Mouse (Mus musculus) cerebellum, adult 11 months (tissue): ENCODE results near the gene Klf3.

Experiments
- DNase-seq: peaks from one replicate; pipeline ENCODE4 v3.0.0; 2022

Klf3 gene

GRCm38 (mm10) chr5:64810860-64811499, 7.8 kb downstream of the Klf3 start:
- no peak for DNase-seq

DNA sequence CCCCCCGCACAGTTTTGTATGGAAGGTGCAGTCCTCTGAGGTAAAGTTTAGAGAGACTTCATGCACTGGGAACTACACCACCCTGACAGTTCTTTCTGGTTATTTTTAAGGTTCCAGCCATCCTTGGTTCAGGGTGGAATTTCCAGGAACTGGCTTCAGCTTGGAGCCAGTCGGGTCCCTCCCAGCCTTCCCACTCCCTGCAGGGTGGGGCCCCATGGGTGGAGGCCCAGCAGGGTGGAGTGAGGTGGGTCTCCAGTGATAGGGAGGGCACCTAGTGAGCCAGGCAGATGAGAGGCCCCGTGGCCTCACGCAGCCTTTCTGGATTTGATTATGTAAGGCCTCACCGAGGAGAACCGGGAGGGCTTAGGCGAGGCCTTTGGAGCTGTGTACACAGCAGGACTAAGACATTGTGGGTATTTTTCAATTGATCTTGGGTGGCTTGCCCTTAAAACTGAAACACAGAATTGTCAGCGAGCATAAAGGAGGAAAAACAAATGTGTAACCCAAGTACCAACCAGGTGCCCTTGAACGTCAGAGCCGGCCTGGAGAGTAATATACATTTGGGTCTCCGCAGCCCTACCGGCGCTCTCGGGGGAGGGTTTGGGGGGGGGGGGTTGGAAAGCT, 8.4 kb downstream of the Klf3 start:
- DNase-seq = no peak

DNA sequence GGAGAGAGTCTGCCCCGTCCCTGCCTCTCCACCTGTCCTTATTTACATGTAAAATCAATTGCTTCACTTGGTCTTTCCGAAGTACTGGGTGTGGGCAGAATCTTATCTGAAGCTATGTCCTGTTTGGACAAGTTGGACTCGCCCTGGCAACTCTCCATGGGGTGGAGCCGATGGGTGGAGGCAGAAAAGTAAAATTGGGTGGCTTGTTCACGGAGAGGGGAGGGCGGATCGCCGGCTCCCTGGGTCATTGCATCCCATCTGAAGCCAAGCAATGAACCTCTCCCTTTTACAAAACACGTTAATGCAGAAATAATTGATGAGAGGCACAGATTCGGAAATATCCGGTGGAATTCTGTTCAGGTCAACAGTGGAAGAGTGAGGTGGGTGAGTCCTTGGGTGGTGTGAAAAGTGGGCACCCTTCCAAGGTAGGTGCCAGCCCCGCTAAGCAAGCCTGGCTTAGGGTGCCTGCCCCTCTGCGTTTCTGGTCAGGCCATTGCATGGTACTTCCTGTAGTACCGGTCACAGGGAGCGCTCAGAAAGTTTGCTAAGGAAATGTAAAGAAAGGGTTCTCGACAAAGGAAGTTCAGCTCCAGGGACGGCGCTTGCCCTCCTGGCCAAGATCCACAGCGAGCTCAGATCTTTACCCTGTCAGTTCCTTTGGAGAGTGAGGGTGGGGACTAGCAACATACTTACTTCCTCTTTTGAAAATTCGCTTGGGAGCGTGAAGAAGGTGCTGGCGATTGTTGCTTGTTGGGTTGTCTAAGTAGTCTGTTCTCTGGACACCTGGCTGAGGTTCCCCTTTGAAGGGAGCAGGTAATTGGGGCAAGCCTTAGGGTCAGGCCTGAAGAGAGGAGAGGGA, 9.2 kb downstream of the Klf3 start:
- DNase-seq = no peak

DNA sequence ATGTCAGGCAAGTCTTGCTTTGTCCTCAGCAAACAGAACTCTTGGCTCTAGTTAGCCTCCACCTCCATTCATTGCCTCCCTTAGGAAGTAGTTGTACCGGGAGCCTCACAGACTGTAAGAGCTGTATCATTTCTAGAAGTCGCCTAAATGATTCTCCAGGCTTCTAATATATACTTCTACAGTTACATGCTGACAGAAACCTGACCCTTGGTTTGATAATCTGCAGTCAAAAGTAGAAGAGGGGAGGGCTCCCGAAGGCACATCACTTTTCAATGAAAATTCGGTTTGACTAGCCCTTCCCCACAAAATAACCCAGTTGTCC, 9.8 kb downstream of the Klf3 start:
- no peak for DNase-seq

GRCm38 (mm10) chr5:64813361-64813760, 10.2 kb downstream of the Klf3 start:
- peak; percentile 68 for DNase-seq

DNA sequence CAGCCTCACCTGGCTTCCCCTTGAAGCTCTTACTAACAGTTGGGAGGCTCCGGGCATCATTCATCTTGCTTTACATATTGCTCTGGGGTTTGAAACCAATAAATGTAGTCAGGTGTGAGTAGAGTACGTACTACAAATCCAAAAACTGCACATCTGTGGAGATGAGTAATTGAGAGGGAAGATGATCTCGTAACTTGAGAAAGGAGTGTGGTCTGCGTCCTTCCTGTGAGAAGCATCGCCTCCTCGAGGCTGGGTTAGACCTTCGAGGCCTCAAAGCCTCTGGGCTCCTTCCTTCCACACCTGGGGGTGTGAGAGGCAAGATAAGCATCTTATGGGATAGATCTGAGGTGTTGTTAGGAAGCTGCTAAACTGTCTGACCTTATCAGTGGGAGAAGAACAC, 11.2 kb downstream of the Klf3 start:
- DNase-seq = no peak

DNA sequence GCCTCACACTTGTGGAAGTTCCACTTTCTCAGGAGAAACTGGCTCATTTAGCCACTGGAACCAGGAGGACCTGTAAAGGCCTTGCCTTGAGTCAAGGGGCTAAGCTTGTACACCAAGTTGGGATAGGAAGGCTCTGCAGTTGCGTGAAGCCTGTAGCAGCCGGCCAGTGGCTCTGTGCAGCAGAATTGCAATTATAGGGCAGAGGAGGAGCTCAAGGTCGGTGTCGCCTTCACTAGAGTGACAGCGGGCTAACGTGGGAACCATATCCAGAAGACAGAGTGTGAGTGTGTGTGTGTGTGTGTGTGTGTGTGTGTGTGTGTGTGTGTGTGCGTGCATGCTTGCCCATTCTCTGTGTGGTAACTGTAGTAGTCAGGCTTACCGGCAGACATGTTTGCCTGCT, 12.4 kb downstream of the Klf3 start:
- DNase-seq = no peak

- DNase-seq = no peak
Measured at GRCm38 (mm10) chr5:64816290-64816973, 13.2 kb downstream of the Klf3 start.

GRCm38 (mm10) chr5:64816974-64817296, 13.7 kb downstream of the Klf3 start:
- no peak for DNase-seq

- no peak for DNase-seq
Measured at GRCm38 (mm10) chr5:64819390-64819789, 16.2 kb downstream of the Klf3 start.

GRCm38 (mm10) chr5:64820138-64820537, 16.9 kb downstream of the Klf3 start:
- DNase-seq = no peak

DNA sequence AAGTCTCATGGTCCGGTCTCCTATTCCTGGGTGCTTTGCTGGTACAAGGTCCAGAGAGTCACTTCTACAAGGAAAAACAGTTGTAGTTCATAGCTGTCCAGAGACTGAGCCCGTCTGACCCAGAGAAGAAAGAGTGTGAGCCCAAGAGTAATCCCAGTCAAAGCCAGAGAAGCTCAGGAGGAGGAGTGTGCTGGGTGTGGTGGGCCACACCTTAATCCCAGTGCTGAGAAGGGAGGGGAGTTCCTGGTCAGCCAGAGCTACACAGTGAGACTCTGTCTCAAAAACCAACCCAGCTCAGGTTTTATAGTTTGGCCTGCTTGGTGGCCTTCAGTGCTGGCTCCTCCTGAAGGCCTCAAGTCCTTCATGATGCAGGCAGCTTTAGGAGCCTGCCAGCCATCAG, 18.1 kb downstream of the Klf3 start:
- DNase-seq = no peak

- DNase-seq = no peak
Measured at GRCm38 (mm10) chr5:64821964-64822363, 18.8 kb downstream of the Klf3 start.

GRCm38 (mm10) chr5:64823431-64823830, 20.2 kb downstream of the Klf3 start:
- DNase-seq = no peak

DNA sequence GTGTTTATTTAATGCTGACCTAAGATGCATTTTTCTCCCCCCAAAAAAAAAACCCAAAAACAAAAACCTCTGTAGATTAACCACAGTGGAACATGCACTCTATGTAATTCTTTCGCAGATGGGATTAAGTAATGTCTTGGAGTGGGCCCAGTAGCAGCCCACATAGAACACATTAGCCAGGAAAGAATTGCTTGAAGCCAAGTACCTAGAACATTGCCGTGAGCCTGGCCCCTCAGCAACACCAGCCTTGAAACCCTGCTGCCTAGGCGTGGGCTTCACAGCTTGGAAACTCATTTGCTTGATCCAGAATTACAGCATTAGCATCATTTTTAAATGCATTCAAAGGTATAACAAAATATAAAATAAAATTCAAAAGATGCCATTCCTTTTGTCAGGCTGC, 21.6 kb downstream of the Klf3 start:
- no peak for DNase-seq

DNA sequence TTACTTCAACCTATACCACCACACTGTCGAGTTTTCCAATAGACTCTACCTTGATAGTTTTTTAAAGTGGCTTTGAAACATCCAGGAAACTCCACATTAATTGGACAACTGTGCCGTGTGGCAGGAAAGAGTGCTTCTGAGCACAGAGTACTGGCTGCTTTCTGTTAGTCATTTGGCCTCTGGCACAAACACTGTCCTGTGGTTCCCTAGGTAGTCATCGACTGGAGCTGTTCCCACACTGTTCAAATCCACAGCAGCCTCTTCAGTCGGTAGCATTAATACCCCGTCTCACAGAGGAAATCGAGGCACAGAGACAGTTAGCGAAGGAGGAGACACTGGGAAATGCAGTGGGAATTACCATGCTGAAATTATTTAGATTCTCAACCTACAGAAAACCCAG, 22.3 kb downstream of the Klf3 start:
- DNase-seq = no peak

DNA sequence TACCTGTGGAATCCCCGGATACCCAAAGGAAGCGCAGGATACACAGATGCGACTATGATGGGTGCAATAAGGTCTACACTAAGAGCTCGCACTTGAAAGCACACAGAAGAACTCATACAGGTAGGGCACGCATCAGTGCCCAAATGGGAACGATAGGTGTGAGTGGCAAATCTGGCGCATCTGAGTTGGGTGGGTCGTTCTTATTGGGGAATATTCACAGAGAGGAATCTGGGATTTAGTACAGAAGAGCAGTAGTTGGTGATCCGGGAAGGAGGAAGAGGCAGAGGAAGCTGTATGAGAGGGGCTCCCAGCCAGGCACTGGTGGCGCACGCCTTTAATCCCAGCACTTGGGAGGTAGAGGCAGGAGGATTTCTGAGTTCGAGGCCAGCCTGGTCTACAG, 24.0 kb downstream of the Klf3 start:
- no peak for DNase-seq

DNA sequence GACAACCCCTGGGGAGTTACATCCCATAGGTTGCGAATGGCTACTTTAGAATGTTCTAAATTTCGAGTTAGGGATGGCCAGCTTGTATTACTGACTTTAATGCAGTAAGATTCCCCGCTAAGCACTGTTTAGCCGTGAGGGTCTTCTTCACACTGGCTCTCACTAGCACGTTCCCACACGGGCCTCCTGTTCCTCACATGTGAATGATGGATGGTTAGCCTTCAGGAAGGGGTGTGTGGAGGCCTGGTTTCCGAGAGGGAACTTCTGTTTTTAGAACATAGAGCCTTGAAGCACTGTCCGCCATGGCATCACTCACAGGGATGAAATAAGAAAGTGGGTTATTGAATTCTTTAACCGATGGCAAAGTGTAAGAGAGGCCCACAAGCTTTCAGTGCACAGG, 25.1 kb downstream of the Klf3 start:
- DNase-seq = no peak

DNA sequence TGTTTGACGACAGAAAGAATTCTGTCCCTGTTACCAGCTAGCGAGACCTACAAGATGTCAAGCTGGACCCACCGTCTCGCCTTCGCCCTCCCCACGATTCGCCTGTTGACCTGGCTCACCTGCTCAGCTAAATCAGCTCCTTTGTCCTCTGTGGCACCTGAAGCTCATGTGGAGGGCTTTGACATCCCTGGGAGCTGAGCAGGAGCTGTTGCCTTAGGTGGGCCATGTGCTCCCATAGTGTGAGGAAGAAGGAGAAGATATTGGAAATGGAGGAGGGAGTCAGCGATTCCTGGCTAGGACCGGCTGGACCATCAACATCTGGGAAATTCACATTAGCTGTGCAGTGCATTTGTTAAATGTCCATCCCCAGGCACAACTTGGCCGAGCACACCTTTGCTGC, 26.4 kb downstream of the Klf3 start:
- DNase-seq = no peak

DNA sequence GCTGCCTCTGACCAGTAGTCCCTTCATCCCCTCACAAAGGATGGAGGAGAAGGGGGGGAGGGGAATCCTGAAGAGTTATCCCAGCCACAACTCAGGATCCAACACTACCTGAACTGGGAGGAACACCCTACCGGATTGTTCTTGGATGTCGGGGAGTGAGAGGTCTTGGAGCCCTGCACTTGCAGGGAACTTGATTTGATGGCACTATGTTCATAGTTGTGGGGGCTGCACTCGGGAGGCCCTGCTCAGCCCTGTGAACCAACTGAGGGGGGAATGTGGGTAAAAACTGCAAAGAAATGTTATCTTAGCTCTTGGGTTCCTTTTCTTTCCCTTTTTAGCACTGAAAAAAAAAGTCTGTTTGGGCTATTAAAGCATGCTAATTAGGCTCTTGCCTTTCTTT, 27.6 kb downstream of the Klf3 start:
- DNase-seq = no peak

GRCm38 (mm10) chr5:64833410-64833809, 30.2 kb downstream of the Klf3 start:
- no peak for DNase-seq

- DNase-seq = no peak
Measured at GRCm38 (mm10) chr5:64834213-64834612, 31.0 kb downstream of the Klf3 start.

DNA sequence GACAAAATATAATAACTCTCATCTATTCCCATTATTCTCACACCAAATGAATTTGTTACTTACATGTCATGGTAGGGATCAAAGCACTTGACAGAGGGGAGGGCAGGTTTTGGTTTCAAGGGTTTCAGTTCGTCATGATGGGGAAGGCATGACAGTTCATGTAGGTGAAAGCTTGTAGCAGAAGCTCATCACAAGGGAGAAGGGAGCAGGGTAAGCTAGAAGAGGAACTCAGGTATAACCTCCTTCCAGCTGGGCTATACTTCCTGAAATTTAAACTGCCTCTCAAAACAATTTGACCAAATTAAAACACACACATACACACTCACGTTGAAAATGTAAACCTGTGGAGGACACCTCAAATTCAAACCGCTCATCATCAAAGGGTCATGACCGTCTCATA, 32.1 kb downstream of the Klf3 start:
- DNase-seq = no peak

DNA sequence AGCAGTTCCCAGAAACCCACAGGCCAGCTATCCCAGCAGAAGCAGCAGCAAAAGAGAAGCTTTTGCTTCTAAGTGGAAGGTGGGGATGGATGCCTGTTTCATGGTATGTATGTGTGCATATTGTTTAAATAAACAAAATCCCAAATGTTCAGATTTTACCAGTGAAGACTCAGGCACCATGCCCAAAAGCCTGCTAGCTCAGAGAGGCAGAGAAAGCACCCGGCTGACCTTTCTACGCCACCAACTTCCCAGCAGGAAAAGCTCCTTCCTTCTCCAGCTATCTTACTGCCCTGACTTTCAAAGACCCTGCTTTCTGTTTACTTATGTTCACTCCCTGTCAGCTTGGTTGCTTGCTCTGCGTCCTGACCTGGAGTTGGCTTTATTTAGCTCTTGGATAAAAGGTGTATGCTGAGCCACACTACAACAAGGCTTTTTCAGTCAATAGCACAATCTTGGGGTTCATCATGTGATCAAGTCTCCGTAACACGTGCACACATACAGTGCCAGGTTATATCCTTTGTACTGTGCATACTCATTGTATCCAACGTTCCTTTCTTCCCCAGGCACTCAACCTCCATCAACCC, 35.9 kb downstream of the Klf3 start:
- no peak for DNase-seq
